Mouse (Mus musculus) E14TG2a.4 (cell line): ENCODE measurements at regions not wholly inside any gene's neighbourhood (a gene's known extent, or its start where the extent isn't known, plus 50 kb on each side); places are given as distances from the start of the nearest gene placed in this dataset.

Source experiments
- H3K27me3 ChIP-seq: 2 replicates; pipeline ENCODE4 v1.6.1; 2014; ENCODE audit warnings: low read length, control low read depth; ENCODE audit not compliant: insufficient read depth
- H3K36me3 ChIP-seq: 2 replicates; pipeline ENCODE4 v1.6.1; 2014; ENCODE audit warnings: low read length, control low read depth; ENCODE audit not compliant: insufficient read depth
- H3K4me1 ChIP-seq: replicated peaks from 2 replicates; pipeline ENCODE4 v1.6.1; 2014; ENCODE audit warnings: low read depth, low read length, control low read depth
- H3K4me3 ChIP-seq: replicated peaks from 2 replicates; pipeline ENCODE4 v1.5.1; 2014; ENCODE audit warnings: mild to moderate bottlenecking, low read length
- H3K9me3 ChIP-seq: 2 replicates; pipeline ENCODE4 v1.6.1; 2014; ENCODE audit warnings: low read length, control low read depth
- CTCF ChIP-seq: conservative IDR thresholded peaks from 2 replicates; pipeline ENCODE4 v1.5.1; 2014; ENCODE audit warnings: low read length
- NANOG ChIP-seq: IDR thresholded peaks from 2 replicates; pipeline ENCODE4 v1.6.1; 2014; ENCODE audit warnings: borderline replicate concordance, low read length, mixed read lengths
- POU5F1 ChIP-seq: IDR thresholded peaks from 2 replicates; pipeline ENCODE4 v1.6.1; 2014; ENCODE audit warnings: low read length, borderline replicate concordance

- Histone ChIP-seq H3K4me1 (peaks cover 14% of the 10 kb centered on the region), H3K27me3 (0 out of 2 replicates have a peak, but pooled peaks cover 2% of the 10 kb centered on the region), H3K36me3 (no peaks in the 10 kb centered on the region), H3K4me3 (no peak overlapping the region), H3K9me3 (no peaks in the 10 kb centered on the region)
- TF ChIP-seq POU5F1 (no peak), CTCF (no peak), NANOG (no peak)
Measured at GRCm38 (mm10) chr10:67633063-67633462, 84.3 kb upstream of the Ado start.

GRCm38 (mm10) chr10:67623338-67623737 is 74.6 kb upstream of the Ado start:
- no peak overlapping the region for H3K4me3 ChIP-seq
- TF ChIP-seq NANOG (no peak), CTCF (no peak), POU5F1 (no peak)

GRCm38 (mm10) chr10:67620018-67620417 is 71.3 kb upstream of the Ado start:
- TF ChIP-seq CTCF (no peak), NANOG (no peak), POU5F1 (no peak)
- Histone ChIP-seq H3K4me1 (no peaks in the 10 kb centered on the region), H3K4me3 (no peak overlapping the region), H3K27me3 (no peaks in the 10 kb centered on the region), H3K36me3 (no peaks in the 10 kb centered on the region), H3K9me3 (no peaks in the 10 kb centered on the region)

More at GRCm38 (mm10) chr10:67623338-67623737, 74.6 kb upstream of the Ado start:
- Histone ChIP-seq H3K9me3 (no peaks in the 10 kb centered on the region), H3K27me3 (no peaks in the 10 kb centered on the region), H3K36me3 (no peaks in the 10 kb centered on the region), H3K4me1 (no peaks in the 10 kb centered on the region)

- H3K9me3 ChIP-seq, result no peaks in the 10 kb centered on the region
- no peak for TF ChIP-seq NANOG
- H3K4me3 ChIP-seq, result no peak overlapping the region
- no peaks in the 10 kb centered on the region for H3K36me3 ChIP-seq
- H3K4me1 ChIP-seq, result no peaks in the 10 kb centered on the region
- no peaks in the 10 kb centered on the region for H3K27me3 ChIP-seq
Measured at GRCm38 (mm10) chr10:67618112-67618511, 69.4 kb upstream of the Ado start.

GRCm38 (mm10) chr10:67615016-67615415 is 66.3 kb upstream of the Ado start:
- TF ChIP-seq POU5F1, result no peak
- no peak for TF ChIP-seq NANOG
- TF ChIP-seq CTCF, result no peak
- Histone ChIP-seq H3K36me3 (no peaks in the 10 kb centered on the region), H3K4me1 (no peaks in the 10 kb centered on the region), H3K27me3 (no peaks in the 10 kb centered on the region), H3K9me3 (no peaks in the 10 kb centered on the region), H3K4me3 (no peak overlapping the region)

GRCm38 (mm10) chr10:67610689-67611088 is 61.9 kb upstream of the Ado start:
- no peaks in the 10 kb centered on the region for H3K36me3 ChIP-seq
- H3K9me3 ChIP-seq, result no peaks in the 10 kb centered on the region
- no peaks in the 10 kb centered on the region for H3K27me3 ChIP-seq
- TF ChIP-seq NANOG (no peak), CTCF (no peak)
- H3K4me3 ChIP-seq, result no peak overlapping the region
- H3K4me1 ChIP-seq, result no peaks in the 10 kb centered on the region

- TF ChIP-seq POU5F1, result no peak
- Histone ChIP-seq H3K36me3 (no peaks in the 10 kb centered on the region), H3K27me3 (no peaks in the 10 kb centered on the region), H3K4me1 (no peaks in the 10 kb centered on the region), H3K9me3 (no peaks in the 10 kb centered on the region), H3K4me3 (no peak overlapping the region)
Measured at GRCm38 (mm10) chr10:67608033-67608432, 59.3 kb upstream of the Ado start.

GRCm38 (mm10) chr10:67607297-67608032 is 58.7 kb upstream of the Ado start:
- TF ChIP-seq NANOG, result no peak
- TF ChIP-seq CTCF, result no peak
- Histone ChIP-seq H3K36me3 (no peaks in the 10 kb centered on the region), H3K9me3 (no peaks in the 10 kb centered on the region), H3K4me1 (no peaks in the 10 kb centered on the region), H3K27me3 (no peaks in the 10 kb centered on the region), H3K4me3 (no peak overlapping the region)

- no peaks in the 10 kb centered on the region for H3K27me3 ChIP-seq
- no peak overlapping the region for H3K4me3 ChIP-seq
- H3K4me1 ChIP-seq, result no peaks in the 10 kb centered on the region
- TF ChIP-seq NANOG, result no peak
- TF ChIP-seq CTCF, result no peak
- no peak for TF ChIP-seq POU5F1
- H3K9me3 ChIP-seq, result no peaks in the 10 kb centered on the region
- H3K36me3 ChIP-seq, result no peaks in the 10 kb centered on the region
Measured at GRCm38 (mm10) chr10:67606739-67607138, 58.0 kb upstream of the Ado start.
